Mouse (Mus musculus): ENCODE results near the gene Psmf1. TPM values are rescaled to one million over a fixed set of nuclear protein-coding genes. Genes with fewer than 3 reads are reported as not detected.

The Psmf1 gene
- polyA plus RNA-seq, 1 experiment from 2014 or later = 54.2 TPM

DNA sequence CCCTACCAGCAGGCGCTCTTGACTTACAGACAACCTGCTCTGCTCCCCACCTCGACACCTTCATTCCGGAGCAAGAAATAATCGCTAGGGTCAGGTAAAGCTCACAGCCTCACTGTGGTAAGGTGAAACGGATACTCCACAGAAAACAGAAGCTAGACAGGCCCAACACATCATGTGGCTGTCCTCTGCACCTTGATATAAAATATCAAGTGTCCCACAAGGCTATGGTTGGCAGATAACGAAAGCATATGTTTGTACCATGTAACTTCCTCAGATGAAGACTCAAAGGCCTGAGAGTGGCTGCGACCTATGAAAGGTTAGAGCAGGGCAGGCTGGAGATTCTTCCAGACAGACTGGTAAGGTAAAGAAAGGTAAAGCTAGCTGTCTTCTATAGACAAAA is 4.5 kb downstream of the Psmf1 start:
- no peak for TF ChIP-seq CTCF (IDR thresholded peaks at IDR 0.05; ENCODE audit: low read depth)
- TF ChIP-seq EP300 (IDR thresholded peaks at IDR 0.05; ENCODE audit: low read depth) = peak; percentile 77; the same call in 1 of the 2 replicates
- ATAC-seq (no peak), DNase-seq (no peak)
- Histone ChIP-seq H3K27me3 (ENCODE audit: insufficient read depth, low read length) (no peaks in the 10 kb centered on the region), H3K27ac (ENCODE audit: low read depth) (peak overlapping the region; percentile 84), H3K4me3 (ENCODE audit: low read depth, low read length) (peak overlapping the region; percentile 81), H3K9ac (replicated peaks) (peak overlapping the region; percentile 86), H3K36me3 (replicated peaks; ENCODE audit: insufficient read depth, low read length) (peaks cover 11% of the 10 kb centered on the region), H3K4me1 (ENCODE audit: insufficient read depth) (peaks cover 44% of the 10 kb centered on the region), H3K9me3 (ENCODE audit: low read length) (no peaks in the 10 kb centered on the region), H3K4me2 (ENCODE audit: low read depth, low read length) (peak overlapping the region; percentile 85)
- WGBS (ENCODE audit: insufficient replicate concordance) = 66% methylated on average over 7 of the region's 7 CpGs

GRCm38 (mm10) chr2:151739081-151739480 is 4.9 kb downstream of the Psmf1 start:
- no peaks in the 10 kb centered on the region for H3K9me3 ChIP-seq (ENCODE audit: low read length)
- H3K4me1 ChIP-seq (ENCODE audit: insufficient read depth) = peaks cover 40% of the 10 kb centered on the region
- no peaks in the 10 kb centered on the region for H3K27me3 ChIP-seq (ENCODE audit: insufficient read depth, low read length)
- peaks cover 16% of the 10 kb centered on the region for H3K36me3 ChIP-seq (replicated peaks; ENCODE audit: insufficient read depth, low read length)
- peak overlapping the region; percentile 84 for H3K27ac ChIP-seq (ENCODE audit: low read depth)
- 73% methylated on average over 3 of the region's 3 CpGs for WGBS (ENCODE audit: insufficient replicate concordance)
- DNase-seq (no peak), ATAC-seq (no peak)
- H3K9ac ChIP-seq (replicated peaks) = peak overlapping the region; percentile 86
- peak overlapping the region; percentile 81 for H3K4me3 ChIP-seq (ENCODE audit: low read depth, low read length)
- no peak for TF ChIP-seq CTCF (IDR thresholded peaks at IDR 0.05; ENCODE audit: low read depth)
- no peak for TF ChIP-seq EP300 (IDR thresholded peaks at IDR 0.05; ENCODE audit: low read depth)
- peak overlapping the region; percentile 85 for H3K4me2 ChIP-seq (ENCODE audit: low read depth, low read length)

DNA sequence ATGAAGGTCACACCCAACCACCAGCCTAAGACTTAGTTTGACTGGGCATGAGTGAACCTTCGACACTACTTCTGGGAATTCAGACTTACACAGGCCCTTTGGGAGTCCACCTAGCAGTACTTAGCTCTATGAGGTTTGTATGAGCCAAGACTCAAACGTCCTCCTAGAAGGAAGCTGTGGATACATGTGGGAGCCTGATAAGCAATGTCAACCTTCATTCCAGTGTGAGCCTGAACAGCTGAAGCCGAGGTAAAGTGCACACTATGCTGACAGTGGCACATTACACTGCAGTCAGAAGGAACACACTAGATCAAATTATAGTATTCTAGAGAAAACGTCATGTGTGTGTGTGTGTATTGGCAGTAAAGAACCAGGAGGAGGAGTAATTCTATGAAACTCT is 5.5 kb downstream of the Psmf1 start:
- peak overlapping the region; percentile 85 for H3K4me2 ChIP-seq (ENCODE audit: low read depth, low read length)
- H3K4me3 ChIP-seq (ENCODE audit: low read depth, low read length) = peak overlapping the region; percentile 81
- H3K27me3 ChIP-seq (ENCODE audit: insufficient read depth, low read length) = no peaks in the 10 kb centered on the region
- ATAC-seq (no peak), DNase-seq (no peak)
- H3K36me3 ChIP-seq (replicated peaks; ENCODE audit: insufficient read depth, low read length) = peaks cover 22% of the 10 kb centered on the region
- TF ChIP-seq EP300 (IDR thresholded peaks at IDR 0.05; ENCODE audit: low read depth) (no peak), CTCF (IDR thresholded peaks at IDR 0.05; ENCODE audit: low read depth) (no peak)
- H3K9ac ChIP-seq (replicated peaks) = peak overlapping the region; percentile 86
- H3K27ac ChIP-seq (ENCODE audit: low read depth) = peak overlapping the region; percentile 84; the same call in 1 of the 2 replicates
- H3K9me3 ChIP-seq (ENCODE audit: low read length) = no peaks in the 10 kb centered on the region
- WGBS (ENCODE audit: insufficient replicate concordance) = 55% methylated on average over 4 of the region's 4 CpGs
- H3K4me1 ChIP-seq (ENCODE audit: insufficient read depth) = peaks cover 40% of the 10 kb centered on the region

- Histone ChIP-seq H3K4me2 (ENCODE audit: low read depth, low read length) (no peak overlapping the region), H3K27ac (ENCODE audit: low read depth) (no peak overlapping the region), H3K36me3 (replicated peaks; ENCODE audit: insufficient read depth, low read length) (peaks cover 38% of the 10 kb centered on the region), H3K9ac (replicated peaks) (no peak overlapping the region), H3K4me1 (ENCODE audit: insufficient read depth) (peaks cover 23% of the 10 kb centered on the region), H3K27me3 (ENCODE audit: insufficient read depth, low read length) (no peaks in the 10 kb centered on the region), H3K4me3 (ENCODE audit: low read depth, low read length) (no peak overlapping the region), H3K9me3 (ENCODE audit: low read length) (no peaks in the 10 kb centered on the region)
- ATAC-seq (no peak), DNase-seq (no peak)
- 85% methylated on average over 6 of the region's 6 CpGs for WGBS (ENCODE audit: insufficient replicate concordance)
- TF ChIP-seq EP300 (IDR thresholded peaks at IDR 0.05; ENCODE audit: low read depth) (no peak), CTCF (IDR thresholded peaks at IDR 0.05; ENCODE audit: low read depth) (no peak)
These were observed 8.6 kb downstream of the Psmf1 start for GRCm38 (mm10) chr2:151735422-151735821.

DNA sequence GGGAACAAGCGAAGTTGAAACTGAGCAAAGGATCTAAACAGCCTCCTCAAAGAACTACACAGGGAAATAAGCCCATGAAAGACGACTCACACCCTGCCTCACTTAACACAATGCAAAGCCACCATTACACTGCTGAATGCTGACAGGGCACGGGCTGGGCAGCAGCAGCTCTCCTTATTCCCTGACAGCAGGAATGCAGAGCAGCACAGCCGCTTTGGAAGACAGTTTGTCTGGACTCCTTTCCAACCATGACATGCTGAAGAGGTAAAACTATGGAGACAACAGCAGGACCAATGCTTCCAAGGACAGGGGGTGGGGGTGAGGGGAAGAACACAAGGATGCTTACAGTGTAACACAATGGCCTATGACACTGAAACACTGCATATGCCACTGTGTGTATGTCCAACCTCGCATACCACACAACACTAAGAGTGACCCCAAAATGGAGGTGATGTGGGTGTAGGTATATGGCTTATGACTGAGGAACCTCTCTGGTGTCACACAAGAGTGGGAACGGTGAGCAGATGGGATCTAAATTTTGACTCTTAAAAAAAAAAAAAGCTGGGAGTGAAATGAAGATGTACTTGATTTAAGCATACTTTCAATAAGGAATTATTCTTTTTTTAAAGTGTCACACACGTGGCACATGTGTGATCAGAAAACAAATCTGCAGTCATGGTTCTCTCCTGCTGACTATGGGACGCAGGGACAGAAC is 10.7 kb downstream of the Psmf1 start:
- H3K4me3 ChIP-seq (ENCODE audit: low read depth, low read length) = no peak overlapping the region
- 88% methylated on average over 8 of the region's 8 CpGs for WGBS (ENCODE audit: insufficient replicate concordance)
- H3K36me3 ChIP-seq (replicated peaks; ENCODE audit: insufficient read depth, low read length) = peaks cover 59% of the 10 kb centered on the region
- peaks cover 5% of the 10 kb centered on the region; the same call in 1 of the 2 replicates for H3K4me1 ChIP-seq (ENCODE audit: insufficient read depth)
- H3K9ac ChIP-seq (replicated peaks) = no peak overlapping the region
- H3K27me3 ChIP-seq (ENCODE audit: insufficient read depth, low read length) = no peaks in the 10 kb centered on the region
- TF ChIP-seq EP300 (IDR thresholded peaks at IDR 0.05; ENCODE audit: low read depth) = no peak
- TF ChIP-seq CTCF (IDR thresholded peaks at IDR 0.05; ENCODE audit: low read depth) = no peak
- H3K4me2 ChIP-seq (ENCODE audit: low read depth, low read length) = no peak overlapping the region
- ATAC-seq (no peak), DNase-seq (no peak)
- no peaks in the 10 kb centered on the region for H3K9me3 ChIP-seq (ENCODE audit: low read length)
- H3K27ac ChIP-seq (ENCODE audit: low read depth) = no peak overlapping the region

- no peak for DNase-seq
- WGBS (ENCODE audit: insufficient replicate concordance) = 75% methylated on average over 2 of the region's 2 CpGs
- Histone ChIP-seq H3K27me3 (ENCODE audit: insufficient read depth, low read length) (no peaks in the 10 kb centered on the region), H3K4me2 (ENCODE audit: low read depth, low read length) (no peak overlapping the region; the same call in 1 of the 2 replicates), H3K36me3 (replicated peaks; ENCODE audit: insufficient read depth, low read length) (peaks cover 78% of the 10 kb centered on the region), H3K27ac (ENCODE audit: low read depth) (no peak overlapping the region), H3K4me1 (ENCODE audit: insufficient read depth) (no peaks in the 10 kb centered on the region), H3K9ac (replicated peaks) (no peak overlapping the region), H3K9me3 (ENCODE audit: low read length) (no peaks in the 10 kb centered on the region), H3K4me3 (ENCODE audit: low read depth, low read length) (no peak overlapping the region)
- ATAC-seq = no peak
- TF ChIP-seq EP300 (IDR thresholded peaks at IDR 0.05; ENCODE audit: low read depth) (no peak), CTCF (IDR thresholded peaks at IDR 0.05; ENCODE audit: low read depth) (no peak)
These were observed 19.9 kb downstream of the Psmf1 start for GRCm38 (mm10) chr2:151724094-151724493.

Measured in liver, postnatal 0 days (tissue).